Mouse (Mus musculus) adipose tissue, adult 10 weeks (tissue): ENCODE results near the gene Nsun4. TPM values are rescaled to one million over a fixed set of nuclear protein-coding genes. Genes with fewer than 3 reads are reported as not detected.

Source experiments
- polyA plus RNA-seq: library from polyadenylated mRNA; stranded (reverse); fragments of 350-450 nt; fragmentation: Illumina TruSeq; extraction: RNeasy Lipid Tissue Mini Kit (QIAGEN cat#74804); gene quantifications from one replicate; pipeline ENCODE4 v1.2.3, GENCODE M21; 2014; ENCODE audit warnings: low read depth, low replicate concordance

Nsun4 gene
- polyA plus RNA-seq: 15.4 TPM

DNA sequence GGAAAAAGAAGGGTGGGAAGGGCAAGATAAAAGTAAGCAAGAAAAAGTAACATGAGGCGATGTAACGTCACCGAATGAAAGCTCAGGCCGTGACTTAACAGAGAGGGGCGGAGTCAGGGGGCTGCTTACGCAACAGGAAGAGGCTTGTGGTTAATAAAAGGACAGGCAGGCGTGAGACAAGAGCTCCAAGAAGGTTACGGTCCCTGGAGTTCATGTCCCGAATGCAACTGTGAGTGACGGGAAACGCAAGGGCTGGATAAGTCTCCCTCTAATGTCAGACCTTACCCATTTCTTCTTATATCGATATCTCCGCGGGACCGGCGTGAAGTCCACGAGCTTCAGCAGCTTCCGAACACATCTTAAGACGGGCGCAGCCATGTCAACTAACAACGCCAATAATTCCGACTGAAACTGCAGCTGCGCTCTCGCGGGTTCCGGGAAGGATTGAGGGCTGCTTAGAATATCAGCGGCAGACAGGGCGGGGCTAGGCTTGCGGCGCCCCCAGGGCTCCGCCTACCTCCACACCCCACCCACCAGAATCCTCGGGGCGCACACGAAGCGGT is at the start of gene Nsun4:
TSS of gene Nsun4 (minus strand) at position 478 of the 563 bp plus-strand sequence.

DNA sequence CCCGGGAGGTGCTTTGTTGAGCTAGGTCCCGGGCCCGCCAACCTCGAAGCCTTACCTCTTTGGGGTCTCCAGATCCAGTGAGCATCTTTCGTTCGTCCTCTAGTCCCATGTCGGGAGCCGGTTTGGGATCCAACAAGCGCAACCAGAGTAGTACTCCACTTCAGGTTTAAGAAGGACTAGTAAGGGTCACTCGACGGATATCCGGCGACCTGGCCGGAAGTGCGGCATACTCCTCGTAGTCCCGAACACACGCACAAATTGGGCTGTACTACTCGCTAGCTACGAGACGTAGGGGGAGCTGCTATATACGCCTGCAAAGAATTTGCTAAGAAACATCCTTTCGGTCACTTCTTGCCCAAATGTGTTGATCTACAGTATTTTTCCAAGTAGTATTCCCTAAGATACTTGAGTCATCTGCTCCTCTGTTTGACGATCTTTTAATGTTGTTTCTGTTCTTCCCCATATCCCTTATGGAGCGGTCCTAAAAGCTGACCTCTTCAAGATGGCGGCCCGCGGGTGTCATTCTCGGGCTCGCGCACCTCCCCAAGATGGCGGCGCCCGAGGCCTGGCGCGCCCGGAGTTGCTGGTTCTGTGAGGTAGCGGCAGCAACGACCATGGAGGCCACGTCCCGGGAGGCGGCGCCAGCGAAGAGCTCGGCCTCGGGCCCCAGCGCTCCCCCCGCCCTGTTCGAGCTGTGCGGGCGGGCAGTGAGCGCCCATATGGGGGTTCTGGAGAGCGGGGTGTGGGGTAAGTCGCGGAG is 21.4 kb upstream of the Nsun4 start, which contains the start of the genes Uqcrh and Lrrc41:
TSS of gene Uqcrh (minus strand) at position 211 of the 760 bp plus-strand sequence.
TSS of gene Lrrc41 (plus strand) at position 409 of the 760 bp plus-strand sequence.

GRCm38 (mm10) chr4:116017902-116018746 is 35.6 kb downstream of the Nsun4 start, which contains the start of gene Faah:
Faah (minus strand) TSS chr4:116017926.

Other genes with a start within 250 kb of the Nsun4 start
- 12.0 TPM for gene Mob3c, start 225.8 kb downstream of the Nsun4 start, polyA plus RNA-seq
- gene Mknk1, start 214.7 kb downstream of the Nsun4 start, polyA plus RNA-seq: 30.8 TPM
- gene Kncn, start 169.5 kb downstream of the Nsun4 start, polyA plus RNA-seq: not detected
- 0.37 TPM for gene 6430628N08Rik, start 163.2 kb downstream of the Nsun4 start, polyA plus RNA-seq
- not detected for gene Dmbx1, start 114.0 kb downstream of the Nsun4 start, polyA plus RNA-seq
- gene Faah, start 36.0 kb downstream of the Nsun4 start, polyA plus RNA-seq: 40.8 TPM
- 654 TPM for gene Uqcrh, start 21.2 kb upstream of the Nsun4 start, polyA plus RNA-seq
- gene Lrrc41, start 21.4 kb upstream of the Nsun4 start, polyA plus RNA-seq: 37.3 TPM
- gene Rad54l, start 69.8 kb upstream of the Nsun4 start, polyA plus RNA-seq: 1.1 TPM
- 54.4 TPM for gene Pomgnt1, start 70.0 kb upstream of the Nsun4 start, polyA plus RNA-seq
- 4.2 TPM for gene Lurap1, start 97.5 kb upstream of the Nsun4 start, polyA plus RNA-seq
- 41.6 TPM for gene Tspan1, start 113.7 kb upstream of the Nsun4 start, polyA plus RNA-seq
- gene 1700042G07Rik, start 119.5 kb upstream of the Nsun4 start, polyA plus RNA-seq: 20.7 TPM
- gene Gm49337, start 119.5 kb upstream of the Nsun4 start, polyA plus RNA-seq: not detected
- 19.1 TPM for gene Pik3r3, start 167.7 kb upstream of the Nsun4 start, polyA plus RNA-seq